In genomic region chr4:131837872-131838524, GRCm38 (mm10) we compare ENCODE assay signal across 7 mouse cellular contexts. TPM values are rescaled to one million over a fixed set of nuclear protein-coding genes. Genes with fewer than 3 reads are reported as not detected.
A peak's percentile ranks its signal among the peaks of the same experiment; 100 is the strongest.
DNase-seq lines count a peak whose midpoint lies in the region; ATAC-seq and TF ChIP-seq lines count a peak whose summit lies in the region.

TSS of gene Ptpru (minus strand) at chr4:131838288.

- DNase-seq in adrenal gland, adult 2 months, result peak; percentile 95
- DNase-seq in embryo, embryonic 9.5 days (ENCODE audit: extremely low spot score), result peak; percentile 91
- DNase-seq in heart, adult 18-20 months, result peak; percentile 92 to 96
- DNase-seq in kidney, adult 2 months, result peak; percentile 91
- DNase-seq in spleen, adult 18-20 months, result peak; percentile 72 to 94

- peak; percentile 87 for TF ChIP-seq CTCF in kidney, adult 2 months (conservative IDR thresholded peaks at IDR 0.05; ENCODE audit: insufficient read depth, insufficient read length, low read depth, low read length)

- H3K4me1 ChIP-seq in kidney, adult 2 months (ENCODE audit: control insufficient read depth, insufficient read depth, low read length), result peaks cover 8% of the 10 kb centered on the region
- peaks cover 39% of the 10 kb centered on the region for H3K4me1 ChIP-seq in limb, embryonic 12.5 days (replicated peaks)
- peaks cover 28% of the 10 kb centered on the region for H3K4me1 ChIP-seq in midbrain, embryonic 15.5 days

- peak within 1 kb of the TSS; percentile 70 for H3K4me3 ChIP-seq in kidney, adult 2 months (ENCODE audit: insufficient read depth, low read depth, low read length)
- peak within 1 kb of the TSS; percentile 71 for H3K4me3 ChIP-seq in limb, embryonic 12.5 days (replicated peaks)
- peak within 1 kb of the TSS; percentile 55 for H3K4me3 ChIP-seq in midbrain, embryonic 15.5 days

- TF ChIP-seq POLR2A in kidney, adult 2 months (IDR thresholded peaks at IDR 0.05; ENCODE audit: low read depth, low read length), result no peak

- H3K36me3 ChIP-seq in kidney, adult 2 months (ENCODE audit: control insufficient read depth, insufficient read depth, low read length), result no peaks in the 10 kb centered on the region
- H3K36me3 ChIP-seq in limb, embryonic 12.5 days, result no peaks in the 10 kb centered on the region
- no peaks in the 10 kb centered on the region for H3K36me3 ChIP-seq in midbrain, embryonic 15.5 days (replicated peaks)

- H3K9me3 ChIP-seq in limb, embryonic 12.5 days, result no peaks in the 10 kb centered on the region
- no peaks in the 10 kb centered on the region for H3K9me3 ChIP-seq in midbrain, embryonic 15.5 days

- H3K27me3 ChIP-seq in kidney, adult 2 months (replicated peaks; ENCODE audit: control insufficient read depth, insufficient read depth, low read length), result no peaks in the 10 kb centered on the region
- H3K27me3 ChIP-seq in limb, embryonic 12.5 days, result peaks cover 50% of the 10 kb centered on the region
- H3K27me3 ChIP-seq in midbrain, embryonic 15.5 days (replicated peaks), result peaks cover 38% of the 10 kb centered on the region

- H3K4me2 ChIP-seq in limb, embryonic 12.5 days, result peak within 1 kb of the TSS; percentile 98
- peak within 1 kb of the TSS; percentile 97 for H3K4me2 ChIP-seq in midbrain, embryonic 15.5 days

- WGBS in kidney, adult 2 months, result under 1% methylated on average over 71 of the region's 72 CpGs
- WGBS in limb, embryonic 12.5 days, result under 1% methylated on average over 57 of the region's 72 CpGs
- under 1% methylated on average over 72 of the region's 72 CpGs for WGBS in midbrain, embryonic 15.5 days

- peak within 1 kb of the TSS; percentile 59 for H3K27ac ChIP-seq in kidney, adult 2 months (ENCODE audit: insufficient read depth, low read depth, low read length)
- H3K27ac ChIP-seq in limb, embryonic 12.5 days, result no peak within 1 kb of the TSS
- H3K27ac ChIP-seq in midbrain, embryonic 15.5 days, result peak within 1 kb of the TSS; percentile 30

- peak; percentile 61 for ATAC-seq in limb, embryonic 12.5 days (ENCODE audit: insufficient number of reproducible peaks, insufficient read depth, low FRiP score, low TSS enrichment, low read depth)
- peak; percentile 82 for ATAC-seq in midbrain, embryonic 15.5 days (replicated peaks)

- H3K9ac ChIP-seq in limb, embryonic 12.5 days (replicated peaks), result peak within 1 kb of the TSS; percentile 84
- H3K9ac ChIP-seq in midbrain, embryonic 15.5 days, result peak within 1 kb of the TSS; percentile 55

RNA-seq across cellular contexts. Expression of gene Ptpru, which starts in this region (rescaled TPM):
- 10 to 100 TPM; 41.5 to 59.1 TPM for total RNA-seq in adrenal gland, adult 2 months (2021)
- 48.0 and 54.8 TPM in 2 replicates for polyA plus RNA-seq in adrenal gland, adult 2 months (2012; rRNA removed)
- 1 to 10 TPM; 4.6 to 9.5 TPM for total RNA-seq in heart, adult 18-20 months (2021)
- 19.5 and 22.0 TPM in 2 replicates for polyA plus RNA-seq in kidney, adult 2 months (2012; rRNA removed)
- polyA plus RNA-seq in limb, embryonic 12.5 days (2016; fragmentation: Nextera tagmentation; extraction: Ambion mirVana), result 18.0 and 19.8 TPM in 2 replicates
- polyA plus RNA-seq in midbrain, embryonic 15.5 days (2015; fragmentation: Nextera tagmentation; extraction: Ambion mirVana), result 22.1 and 27.9 TPM in 2 replicates

Comparison
In these comparisons a context has a peak if more than half of its experiments do, and no peak if none do; other contexts are left out.
1. RNA of gene Ptpru (total RNA-seq): 41.5 to 59.1 TPM in adrenal gland, adult 2 months; 4.6 to 9.5 TPM in heart, adult 18-20 months; every median in the first group is over 4 times any median in the second.
2. Peak in every context shown above with its lines, with median percentiles within 50 percentile points of each other: DNase-seq and H3K4me3 ChIP-seq.